Comparison of ENCODE assay signal across 17 mouse cellular contexts in the genomic region with DNA sequence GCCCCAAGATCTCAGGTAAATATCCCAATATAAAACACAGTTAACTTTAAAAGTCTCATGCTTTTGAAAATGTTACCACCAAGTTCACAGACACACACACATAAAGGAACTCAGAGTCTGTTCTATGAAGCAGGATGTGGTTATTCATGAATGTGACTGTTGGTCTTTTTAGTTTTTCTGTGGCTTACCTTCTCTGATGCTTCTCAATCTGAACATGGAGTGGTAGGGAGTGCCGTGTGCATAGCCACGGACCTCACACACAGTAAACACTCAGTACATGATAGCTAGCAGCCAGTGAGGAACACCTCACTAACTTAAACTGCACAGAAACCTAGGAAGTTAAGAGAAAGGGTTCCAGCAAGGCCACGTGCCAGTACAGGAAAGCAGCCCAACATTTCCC.
DNase-seq lines count a peak whose midpoint lies in the region; ATAC-seq lines count a peak whose summit lies in the region.
"Had no signal": no experiment of that assay in that cellular context is flagged by ENCODE, and none has a peak within 500 bp of the region (broad histone marks: within the 10 kb centered on the region; RNA-seq: fewer than 3 reads in every experiment).

No protein-coding gene starts in this region.

- no peak for ATAC-seq in granulocyte monocyte progenitor cell, adult 5-6 weeks (replicated peaks; ENCODE audit: poor library complexity, severe bottlenecking)
- ATAC-seq: forebrain, embryonic 16.5 days; intestine, embryonic 16.5 days had no signal

- peak; percentile 7 for DNase-seq in lung, postnatal 25 days (ENCODE audit: low spot score)
- DNase-seq in lung, postnatal 36 days: no peak
- peak; percentile 49 to 62 for DNase-seq in CD8-positive naive resting alpha-beta T cell, adult 2 months (ENCODE audit: low read depth in 2 of 2, low spot score in 2 of 2)
- peak; percentile 3 to 7 for DNase-seq in natural killer cell, adult 2 months (ENCODE audit: low spot score in 2 of 2)
- DNase-seq in thymus, postnatal 36 days: peak; percentile 6 to 24
- no peak for DNase-seq in layer of hippocampus, adult 11-12 months (ENCODE audit: low spot score)
- DNase-seq in right cerebral cortex, postnatal 36 days (ENCODE audit: low spot score in 2 of 2): no peak
- DNase-seq: adrenal gland, postnatal 25 days; cerebellum, adult 11 months; gastrocnemius, adult 2 months; heart, adult 11 months; liver, embryonic 13.5 days; lung, embryonic 14.5 days; right cerebral cortex, postnatal 25 days had no signal

Comparison
In these comparisons a context has a peak if more than half of its experiments do, and no peak if none do; other contexts are left out.
1. DNase-seq: peak in lung, postnatal 25 days (single experiment), CD8-positive naive resting alpha-beta T cell, adult 2 months (2 of 2), natural killer cell, adult 2 months (2 of 2) and thymus, postnatal 36 days (2 of 2); none in lung, postnatal 36 days (single experiment), layer of hippocampus, adult 11-12 months (single experiment) and right cerebral cortex, postnatal 36 days (0 of 2).